Mouse (Mus musculus): ENCODE measurements around the gene Resf1. TPM values are rescaled to one million over a fixed set of nuclear protein-coding genes. Genes with fewer than 3 reads are reported as not detected.
"Not testable (repeated sequence)": the region's sequence is repeated elsewhere in the genome, so short reads cannot be mapped to it uniquely, and the experiment has no call there.

The Resf1 gene
- polyA plus RNA-seq, 1 experiment from 2014 or later, result 42.5 TPM

GRCm38 (mm10) chr6:149344372-149344771 lies 35.2 kb downstream of the Resf1 start:
- Histone ChIP-seq H3K27me3 (no peaks in the 10 kb centered on the region), H3K4me3 (replicated peaks) (no peak overlapping the region), H3K27ac (replicated peaks) (no peak overlapping the region), H3K4me1 (no peaks in the 10 kb centered on the region), H3K9ac (no peak overlapping the region), H3K36me3 (no peaks in the 10 kb centered on the region), H3K9me3 (replicated peaks) (no peaks in the 10 kb centered on the region), H3K4me2 (replicated peaks) (no peak overlapping the region)
- ATAC-seq (ENCODE audit: insufficient number of reproducible peaks, low FRiP score, low TSS enrichment, low read depth), result no peak

- not testable (repeated sequence) for H3K9me3 ChIP-seq (replicated peaks); H3K27me3 ChIP-seq; H3K4me2 ChIP-seq (replicated peaks); H3K4me1 ChIP-seq; H3K4me3 ChIP-seq (replicated peaks); H3K9ac ChIP-seq; ATAC-seq (ENCODE audit: insufficient number of reproducible peaks, low FRiP score, low TSS enrichment, low read depth); H3K27ac ChIP-seq (replicated peaks); H3K36me3 ChIP-seq
- 76% methylated on average over 6 of the region's 6 CpGs for WGBS
Measured at GRCm38 (mm10) chr6:149348211-149348610, 39.0 kb downstream of the Resf1 start.

- H3K9ac ChIP-seq, result no peak overlapping the region
- no peaks in the 10 kb centered on the region for H3K9me3 ChIP-seq (replicated peaks)
- H3K4me2 ChIP-seq (replicated peaks), result no peak overlapping the region
- H3K4me3 ChIP-seq (replicated peaks), result no peak overlapping the region
- WGBS, result 36% methylated on average over 4 of the region's 4 CpGs
- ATAC-seq (ENCODE audit: insufficient number of reproducible peaks, low FRiP score, low TSS enrichment, low read depth), result peak; percentile 63; the same call in 1 of the 2 replicates
- no peak overlapping the region for H3K27ac ChIP-seq (replicated peaks)
- no peaks in the 10 kb centered on the region for H3K27me3 ChIP-seq
- no peaks in the 10 kb centered on the region for H3K4me1 ChIP-seq
- no peaks in the 10 kb centered on the region for H3K36me3 ChIP-seq
Measured at GRCm38 (mm10) chr6:149354826-149355495, 45.7 kb downstream of the Resf1 start.

GRCm38 (mm10) chr6:149355799-149356198 lies 46.6 kb downstream of the Resf1 start:
- not testable (repeated sequence) for ATAC-seq (ENCODE audit: insufficient number of reproducible peaks, low FRiP score, low TSS enrichment, low read depth); H3K4me1 ChIP-seq; H3K36me3 ChIP-seq; H3K4me3 ChIP-seq (replicated peaks); H3K27me3 ChIP-seq; H3K4me2 ChIP-seq (replicated peaks); H3K9me3 ChIP-seq (replicated peaks); H3K27ac ChIP-seq (replicated peaks); H3K9ac ChIP-seq
- 73% methylated on average over 4 of the region's 4 CpGs for WGBS

- ATAC-seq (ENCODE audit: insufficient number of reproducible peaks, low FRiP score, low TSS enrichment, low read depth), result no peak
- no peaks in the 10 kb centered on the region for H3K36me3 ChIP-seq
- no peaks in the 10 kb centered on the region for H3K9me3 ChIP-seq (replicated peaks)
- H3K4me3 ChIP-seq (replicated peaks), result no peak overlapping the region
- no peak overlapping the region for H3K9ac ChIP-seq
- no peaks in the 10 kb centered on the region for H3K27me3 ChIP-seq
- H3K4me2 ChIP-seq (replicated peaks), result no peak overlapping the region
- no peak overlapping the region for H3K27ac ChIP-seq (replicated peaks)
- no peaks in the 10 kb centered on the region for H3K4me1 ChIP-seq
Measured at GRCm38 (mm10) chr6:149357155-149357554, 47.9 kb downstream of the Resf1 start.

- not testable (repeated sequence) for H3K9me3 ChIP-seq (replicated peaks); H3K4me1 ChIP-seq; H3K9ac ChIP-seq; H3K36me3 ChIP-seq; H3K4me3 ChIP-seq (replicated peaks); ATAC-seq (ENCODE audit: insufficient number of reproducible peaks, low FRiP score, low TSS enrichment, low read depth); H3K4me2 ChIP-seq (replicated peaks); H3K27me3 ChIP-seq; H3K27ac ChIP-seq (replicated peaks)
- WGBS, result 95% methylated on average over 20 of the region's 20 CpGs
Measured at GRCm38 (mm10) chr6:149362533-149362932, 53.3 kb downstream of the Resf1 start.

- ATAC-seq (ENCODE audit: insufficient number of reproducible peaks, low FRiP score, low TSS enrichment, low read depth), result peak; percentile 56; the same call in 1 of the 2 replicates
- H3K4me1 ChIP-seq; H3K36me3 ChIP-seq; H3K4me3 ChIP-seq (replicated peaks); H3K9ac ChIP-seq; H3K9me3 ChIP-seq (replicated peaks); H3K27ac ChIP-seq (replicated peaks); H3K4me2 ChIP-seq (replicated peaks); H3K27me3 ChIP-seq: not testable (repeated sequence)
- 80% methylated on average over 2 of the region's 2 CpGs for WGBS
Measured at GRCm38 (mm10) chr6:149365975-149366374, 56.8 kb downstream of the Resf1 start.

GRCm38 (mm10) chr6:149366403-149366802 lies 57.2 kb downstream of the Resf1 start:
- H3K27ac ChIP-seq (replicated peaks), result no peak overlapping the region
- H3K9ac ChIP-seq, result no peak overlapping the region
- H3K4me2 ChIP-seq (replicated peaks), result no peak overlapping the region
- 63% methylated on average over 2 of the region's 2 CpGs for WGBS
- H3K27me3 ChIP-seq, result no peaks in the 10 kb centered on the region
- H3K9me3 ChIP-seq (replicated peaks), result no peaks in the 10 kb centered on the region
- no peak overlapping the region for H3K4me3 ChIP-seq (replicated peaks)
- ATAC-seq (ENCODE audit: insufficient number of reproducible peaks, low FRiP score, low TSS enrichment, low read depth), result no peak
- no peaks in the 10 kb centered on the region for H3K4me1 ChIP-seq
- no peaks in the 10 kb centered on the region for H3K36me3 ChIP-seq

GRCm38 (mm10) chr6:149374986-149375457 lies 65.8 kb downstream of the Resf1 start:
- ATAC-seq (ENCODE audit: insufficient number of reproducible peaks, low FRiP score, low TSS enrichment, low read depth), result peak; percentile 63; the same call in 1 of the 2 replicates
- 54% methylated on average over 2 of the region's 2 CpGs for WGBS
- H3K9ac ChIP-seq, result no peak overlapping the region
- H3K27me3 ChIP-seq, result no peaks in the 10 kb centered on the region
- H3K36me3 ChIP-seq, result no peaks in the 10 kb centered on the region
- no peaks in the 10 kb centered on the region for H3K4me1 ChIP-seq
- H3K4me2 ChIP-seq (replicated peaks), result no peak overlapping the region
- H3K4me3 ChIP-seq (replicated peaks), result no peak overlapping the region
- H3K9me3 ChIP-seq (replicated peaks), result no peaks in the 10 kb centered on the region
- H3K27ac ChIP-seq (replicated peaks), result no peak overlapping the region

- H3K9ac ChIP-seq, result no peak overlapping the region
Measured at GRCm38 (mm10) chr6:149383531-149383930, 74.3 kb downstream of the Resf1 start.

More at GRCm38 (mm10) chr6:149383531-149383930, 74.3 kb downstream of the Resf1 start:
- H3K4me2 ChIP-seq (replicated peaks), result no peak overlapping the region
- no peaks in the 10 kb centered on the region for H3K9me3 ChIP-seq (replicated peaks)
- no peak for ATAC-seq (ENCODE audit: insufficient number of reproducible peaks, low FRiP score, low TSS enrichment, low read depth)
- H3K4me1 ChIP-seq, result no peaks in the 10 kb centered on the region
- 70% methylated on average over 2 of the region's 2 CpGs for WGBS
- H3K36me3 ChIP-seq, result no peaks in the 10 kb centered on the region
- no peaks in the 10 kb centered on the region for H3K27me3 ChIP-seq
- H3K4me3 ChIP-seq (replicated peaks), result no peak overlapping the region
- H3K27ac ChIP-seq (replicated peaks), result no peak overlapping the region
